Mouse (Mus musculus) urinary bladder, postnatal 4 days (tissue): ENCODE results near the gene Kcnh8.

Experiments used
- DNase-seq, 2 experiments: peaks; one replicate each; pipeline ENCODE4 v3.0.0; 2021 to 2022; ENCODE audit warnings: low spot score in 2 of 2

Kcnh8 gene

DNA sequence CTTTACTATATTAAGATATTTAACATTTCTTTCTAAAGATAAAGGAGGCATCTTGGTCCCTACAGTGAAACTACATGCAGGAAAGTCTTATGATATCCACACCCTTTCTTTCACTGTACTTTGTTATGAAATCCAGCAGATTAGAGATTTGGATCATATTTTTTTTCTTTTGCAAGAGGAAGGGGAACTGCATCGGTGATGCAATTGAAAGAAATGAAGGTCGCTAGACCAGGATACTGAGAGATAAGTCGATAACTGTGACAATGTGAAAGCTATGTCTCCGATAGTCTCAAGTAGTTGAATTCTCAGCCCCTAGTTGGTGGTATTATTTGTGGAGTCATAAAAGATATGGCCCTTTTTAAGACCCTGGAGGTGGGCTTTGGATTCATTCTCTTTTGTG, 227.2 kb downstream of the Kcnh8 start:
- DNase-seq, result no peak

DNA sequence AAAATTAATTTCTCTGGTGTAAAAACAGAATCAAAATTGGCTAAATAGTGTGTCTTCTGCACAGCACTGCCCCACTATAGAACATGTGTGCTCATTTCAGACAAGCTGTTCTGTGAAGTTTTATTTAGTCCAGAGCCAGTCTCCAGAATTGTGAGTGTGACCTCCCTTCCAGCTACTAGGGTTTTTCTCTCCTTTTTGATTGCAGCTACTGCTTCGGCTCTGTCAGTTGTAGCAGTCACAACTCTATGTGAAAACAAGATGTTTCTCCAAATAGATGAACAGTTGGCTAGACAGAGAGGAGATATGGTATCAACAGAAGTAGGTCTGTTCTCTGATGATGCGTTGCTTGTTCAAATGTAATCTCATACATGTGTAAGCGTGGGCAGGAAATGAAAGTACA, 270.7 kb downstream of the Kcnh8 start:
- DNase-seq, result no peak

DNA sequence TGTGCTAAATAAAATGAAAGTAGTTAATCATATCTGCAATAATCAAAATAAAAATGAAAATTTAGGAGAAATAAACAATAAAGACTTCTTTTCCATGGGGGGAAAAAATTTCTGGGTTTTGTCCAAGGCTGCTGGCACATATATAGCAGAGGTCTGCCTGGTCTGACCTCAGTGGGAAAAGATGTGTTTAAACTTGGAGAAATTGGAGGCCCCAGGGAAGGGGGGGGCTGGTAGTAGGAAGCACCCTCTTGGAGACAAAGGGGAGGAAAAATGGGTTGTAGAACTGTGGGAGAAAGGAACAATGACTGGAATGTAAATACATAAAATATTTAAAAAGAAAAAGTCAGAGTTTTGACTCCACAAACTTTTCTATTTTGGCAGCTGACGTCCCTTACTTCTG, 276.5 kb downstream of the Kcnh8 start:
- DNase-seq, result no peak

DNA sequence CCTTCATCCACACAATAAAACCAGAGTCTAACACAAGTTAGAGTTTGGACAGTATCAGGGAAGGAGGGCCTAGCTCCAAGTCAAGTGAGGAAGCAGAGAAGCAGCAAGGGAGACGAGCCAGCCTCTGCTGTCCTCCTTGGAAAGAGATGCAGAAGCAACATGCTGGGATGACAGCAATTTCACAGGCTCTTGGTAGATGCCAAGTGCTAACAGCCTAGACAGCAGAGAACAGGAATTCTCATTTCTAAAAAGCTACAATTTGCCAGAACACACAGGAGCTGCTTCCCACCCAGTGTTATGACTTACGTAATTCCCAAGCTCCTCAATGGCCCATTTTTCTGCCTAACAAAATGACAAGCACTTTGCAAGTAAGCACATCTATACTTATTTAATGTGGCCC, 277.5 kb downstream of the Kcnh8 start:
- DNase-seq, result no peak

DNA sequence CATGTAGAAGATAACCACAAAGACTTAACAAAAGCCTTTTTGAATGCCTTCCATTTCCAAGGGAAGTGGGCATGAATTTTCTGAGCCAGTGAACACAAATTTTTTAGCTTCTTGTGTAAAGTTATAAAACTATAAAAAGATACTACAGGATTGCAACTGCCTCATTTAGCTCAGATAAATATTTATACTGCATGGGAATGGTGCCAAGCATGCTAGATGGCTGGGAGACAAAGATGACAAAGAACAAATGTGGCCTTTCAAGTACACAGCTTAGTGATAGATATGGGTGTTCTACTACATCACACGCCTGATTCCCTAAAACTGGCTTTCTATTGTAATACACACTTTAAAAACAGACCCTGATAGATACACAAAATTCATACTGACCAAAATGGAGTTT, 282.7 kb downstream of the Kcnh8 start:
- no peak for DNase-seq

DNA sequence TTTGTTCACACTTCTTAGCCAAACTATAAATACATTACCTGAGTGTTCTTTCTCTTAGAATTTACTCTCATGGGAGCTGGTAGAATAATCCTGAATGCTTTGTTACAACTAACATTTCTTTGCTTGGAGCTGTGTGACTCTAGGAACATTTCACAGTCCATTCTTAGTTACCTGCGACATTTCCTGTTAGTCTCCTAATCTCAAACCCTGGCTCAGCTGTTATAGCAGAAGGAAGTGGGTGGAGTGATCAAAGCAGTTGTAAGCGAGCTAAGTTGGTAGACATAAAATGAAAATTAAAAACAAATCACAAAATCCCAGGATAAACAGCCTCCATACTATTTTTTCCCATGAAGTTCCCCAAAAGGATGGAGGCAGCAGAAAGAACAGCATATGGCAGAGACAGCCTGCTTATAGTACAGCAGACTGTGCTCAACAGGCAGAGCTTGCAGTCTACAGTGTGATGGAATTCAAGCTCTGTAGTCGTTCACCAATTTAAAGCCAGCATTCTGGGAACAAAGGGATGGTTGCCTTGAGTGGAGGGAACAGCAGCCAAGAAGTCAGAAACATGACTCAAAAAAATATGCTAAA, 318.1 kb downstream of the Kcnh8 start:
- no peak for DNase-seq

DNA sequence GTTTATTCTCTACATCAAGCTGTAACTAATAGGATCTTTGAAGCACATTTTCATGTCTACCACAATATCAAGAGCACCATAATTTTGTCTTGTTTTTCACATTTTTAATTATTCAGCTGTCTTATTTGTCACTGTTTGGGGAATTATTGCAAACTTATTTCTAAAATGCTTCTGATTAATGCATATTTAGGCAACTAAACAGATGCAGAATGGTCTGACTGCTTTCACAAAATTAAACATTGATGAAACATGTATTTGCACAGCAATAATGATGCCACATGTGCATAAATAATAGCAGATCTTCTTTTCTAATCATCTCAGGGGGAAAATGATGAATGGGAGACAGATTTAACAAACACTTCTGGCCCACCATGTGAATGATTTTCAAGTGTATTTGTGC, 341.5 kb downstream of the Kcnh8 start:
- no peak for DNase-seq

DNA sequence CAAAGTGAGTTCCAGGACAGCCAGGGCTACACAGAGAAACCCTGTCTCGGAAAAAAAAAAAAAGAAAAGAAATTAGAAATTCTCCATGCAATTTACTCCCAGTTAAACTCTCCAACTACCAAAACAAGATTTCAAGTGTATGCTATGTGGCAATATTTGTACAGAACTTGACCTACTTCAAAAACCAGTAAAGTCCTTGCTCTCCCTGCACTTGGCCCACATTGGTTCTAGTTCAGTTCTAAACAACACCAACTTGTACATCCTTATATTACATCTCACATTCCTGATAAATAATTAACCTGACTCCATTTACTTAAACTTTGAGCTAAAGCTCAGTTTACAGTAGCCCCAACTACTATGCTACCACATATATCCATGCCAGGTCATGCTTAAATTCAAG, 370.2 kb downstream of the Kcnh8 start:
- DNase-seq, result no peak

DNA sequence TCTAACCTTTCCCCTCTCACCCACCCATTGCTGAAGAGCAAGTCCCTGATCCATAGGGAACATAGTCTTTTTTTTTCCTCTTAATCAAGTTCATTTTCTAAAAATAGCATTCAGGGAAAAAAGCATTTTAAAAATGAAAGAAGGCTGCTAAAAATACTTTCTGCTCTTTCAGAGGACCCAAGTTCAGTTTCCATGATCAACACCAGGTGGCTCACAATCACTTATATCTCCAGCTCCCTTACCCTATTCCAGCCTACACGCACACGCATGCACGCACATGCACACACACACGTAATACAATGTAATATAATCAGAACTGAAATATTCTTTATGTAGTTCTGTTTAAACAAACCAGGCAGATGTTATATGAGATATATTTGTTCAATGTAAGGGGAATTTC, 378.4 kb downstream of the Kcnh8 start:
- DNase-seq, result no peak
